Mouse (Mus musculus): ENCODE results near the gene Prss23.

Gene Prss23

DNA sequence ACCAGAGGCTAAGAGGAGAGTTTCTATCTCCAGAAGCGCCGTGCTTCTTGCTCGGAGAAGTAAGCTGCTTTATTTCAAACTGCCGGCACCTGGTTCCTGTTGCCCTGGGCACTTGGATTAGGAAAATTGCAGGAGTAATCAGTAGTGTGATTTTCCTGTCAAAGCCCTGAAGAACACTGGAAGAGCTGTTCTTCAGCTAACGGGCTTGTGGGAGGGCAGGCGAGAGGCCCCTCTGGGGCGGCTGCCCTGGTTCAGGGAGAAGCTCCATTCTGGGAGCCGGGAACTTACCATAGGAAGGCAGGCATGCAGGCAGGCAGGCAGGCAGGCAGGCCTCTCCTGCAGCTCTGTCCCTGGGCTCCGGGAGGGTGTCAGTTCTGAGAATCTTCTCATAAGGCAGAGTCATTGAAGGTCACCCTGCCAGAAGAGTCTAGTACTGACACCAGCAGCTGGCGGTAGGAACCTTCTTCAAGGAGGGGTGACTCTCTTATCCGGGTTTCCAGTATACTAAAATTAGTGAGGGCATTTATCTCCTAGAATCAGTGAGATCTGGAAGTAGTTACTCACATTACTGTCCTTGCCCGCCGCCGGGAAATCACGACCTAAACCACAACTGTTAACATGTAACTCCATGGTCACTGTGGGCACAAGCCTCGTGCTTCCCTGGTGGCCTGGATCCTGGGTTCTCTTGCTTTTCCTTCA is at the start of gene Prss23:
TSS of gene Prss23 (minus strand) at position 457 of the 699 bp plus-strand sequence.
- DNase-seq = no peak

DNA sequence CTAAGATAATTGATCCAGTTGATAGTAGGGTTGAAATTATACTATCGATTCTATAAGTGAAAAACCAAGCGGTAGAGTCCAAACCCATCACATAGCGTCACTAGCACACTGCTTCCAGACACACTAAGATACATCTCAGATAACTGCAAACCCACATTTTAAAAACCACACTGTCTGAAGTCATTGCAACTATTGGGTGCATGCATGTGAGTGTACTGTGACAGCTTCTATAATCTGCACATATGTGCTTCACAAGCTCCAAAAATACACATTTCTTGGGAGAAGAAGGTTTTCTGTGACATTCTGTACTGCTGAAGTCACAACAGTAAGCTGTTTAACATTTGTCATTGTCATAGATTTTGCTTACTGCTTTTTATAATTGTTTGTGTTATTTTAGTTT is 49.1 kb upstream of the Prss23 start:
- DNase-seq = no peak

DNA sequence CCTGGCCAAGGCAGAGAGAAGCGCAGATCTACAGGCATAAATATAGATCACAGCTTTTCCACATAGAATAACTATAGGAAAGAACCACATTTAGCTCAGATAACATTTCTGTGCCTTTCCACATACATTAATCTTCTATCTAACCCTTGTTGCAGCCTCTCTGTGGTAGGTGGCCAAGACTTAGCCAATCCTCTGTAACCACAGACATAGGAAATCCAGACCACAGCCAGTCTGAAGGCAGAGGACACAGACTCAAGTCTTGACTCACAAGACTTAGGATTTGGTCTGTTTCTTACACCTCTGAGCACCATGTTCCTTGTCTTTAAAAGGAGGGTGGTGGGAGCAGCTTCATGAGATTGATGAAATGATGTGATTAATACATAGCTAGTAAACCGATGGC is 37.6 kb upstream of the Prss23 start:
- no peak for DNase-seq

GRCm38 (mm10) chr7:89563501-89563900 is 36.5 kb upstream of the Prss23 start:
- peak; percentile 33 for DNase-seq

GRCm38 (mm10) chr7:89562140-89562539 is 35.2 kb upstream of the Prss23 start:
- no peak for DNase-seq

- DNase-seq = peak; percentile 47
Measured at GRCm38 (mm10) chr7:89560939-89561338, 34.0 kb upstream of the Prss23 start.

GRCm38 (mm10) chr7:89559633-89560032 is 32.6 kb upstream of the Prss23 start:
- DNase-seq = no peak

GRCm38 (mm10) chr7:89559105-89559504 is 32.1 kb upstream of the Prss23 start:
- DNase-seq = no peak

DNA sequence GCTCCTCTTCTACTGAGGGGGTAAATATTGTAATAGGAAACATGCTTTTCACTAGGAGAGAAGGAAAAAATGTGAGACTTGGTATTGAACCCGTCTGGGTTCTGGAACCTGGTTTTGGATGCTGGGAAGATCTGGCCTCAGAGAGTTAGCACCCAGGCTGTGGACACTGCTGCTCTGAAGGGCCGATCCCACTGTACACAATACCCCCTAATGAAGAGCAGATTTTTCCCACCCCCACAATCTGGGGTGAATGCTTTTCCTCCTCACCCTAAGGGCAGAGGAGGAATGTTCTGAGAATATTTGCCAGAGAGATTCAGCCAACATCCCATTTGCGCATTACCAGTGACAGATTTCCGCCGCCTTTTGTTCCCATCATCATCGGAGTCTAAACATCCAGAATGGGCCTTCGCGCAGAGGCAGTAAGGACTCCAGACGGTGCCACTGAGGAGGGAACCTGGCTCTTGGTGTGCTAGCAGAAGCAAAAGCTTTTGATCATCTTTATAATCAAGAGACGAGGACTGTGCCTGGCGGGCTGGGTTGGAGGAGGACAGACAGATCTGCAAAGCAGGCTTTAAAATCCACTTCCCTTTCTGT is 31.6 kb upstream of the Prss23 start:
- DNase-seq = no peak

- no peak for DNase-seq
Measured at GRCm38 (mm10) chr7:89557056-89557455, 30.1 kb upstream of the Prss23 start.

DNA sequence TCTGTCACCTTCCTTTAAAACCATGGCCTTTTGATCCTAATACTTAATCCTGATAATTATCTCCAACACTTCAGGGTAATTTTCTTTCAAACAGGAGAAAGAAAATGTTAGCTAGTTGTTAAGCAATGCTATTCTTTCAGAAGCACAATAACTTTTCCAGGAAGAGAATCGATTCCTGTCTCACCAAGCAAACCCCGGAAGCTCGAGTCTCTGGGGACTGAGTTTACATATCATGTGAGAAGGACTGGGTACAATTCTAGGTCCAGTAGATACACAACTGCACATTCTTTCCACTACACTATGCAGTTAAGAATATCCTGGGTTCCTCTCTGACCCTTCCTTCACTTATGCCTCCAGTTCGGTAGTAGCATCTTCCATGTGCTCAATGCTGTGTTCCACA is 29.7 kb upstream of the Prss23 start:
- DNase-seq = no peak

DNA sequence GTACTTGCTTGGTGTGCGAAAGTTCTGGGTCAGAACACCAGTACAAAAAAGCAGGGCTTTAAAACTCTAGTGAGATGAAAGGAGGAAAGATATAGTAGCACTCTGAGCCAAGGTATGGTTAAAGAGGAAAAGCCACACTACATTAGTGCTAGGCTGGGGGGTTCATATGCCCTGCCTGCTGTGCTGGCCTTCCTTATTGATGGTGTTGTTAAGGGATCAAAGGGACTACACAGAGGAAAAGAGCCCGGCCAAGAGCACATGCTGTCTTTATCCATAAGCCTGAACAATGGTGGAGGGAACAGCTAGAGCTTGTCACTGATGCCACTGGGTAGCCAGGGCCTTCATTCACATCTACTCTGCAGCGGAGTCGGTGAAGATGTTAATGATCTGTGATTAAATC is 28.2 kb upstream of the Prss23 start:
- DNase-seq = no peak

DNA sequence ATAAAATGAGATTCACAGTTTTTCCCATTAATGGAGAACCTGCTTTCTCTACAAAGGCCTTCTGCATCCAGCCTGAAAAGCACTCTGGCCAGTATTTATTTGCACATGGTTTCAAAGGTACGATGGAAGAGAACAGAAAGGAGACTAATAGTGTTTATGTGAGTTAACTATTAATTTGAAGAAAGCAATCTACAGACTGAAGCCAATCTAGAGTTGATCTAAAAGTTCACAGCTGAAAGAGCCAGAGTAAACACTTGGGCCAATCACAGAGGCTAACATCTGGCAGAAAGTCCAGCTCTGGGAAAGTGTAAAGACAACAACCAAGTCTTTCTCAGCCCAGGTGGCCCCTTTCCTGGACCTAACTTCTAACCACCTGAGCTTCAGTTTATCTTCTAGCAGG is 27.1 kb upstream of the Prss23 start:
- no peak for DNase-seq

GRCm38 (mm10) chr7:89540976-89541375 is 14.0 kb upstream of the Prss23 start:
- peak; percentile 40 for DNase-seq

DNA sequence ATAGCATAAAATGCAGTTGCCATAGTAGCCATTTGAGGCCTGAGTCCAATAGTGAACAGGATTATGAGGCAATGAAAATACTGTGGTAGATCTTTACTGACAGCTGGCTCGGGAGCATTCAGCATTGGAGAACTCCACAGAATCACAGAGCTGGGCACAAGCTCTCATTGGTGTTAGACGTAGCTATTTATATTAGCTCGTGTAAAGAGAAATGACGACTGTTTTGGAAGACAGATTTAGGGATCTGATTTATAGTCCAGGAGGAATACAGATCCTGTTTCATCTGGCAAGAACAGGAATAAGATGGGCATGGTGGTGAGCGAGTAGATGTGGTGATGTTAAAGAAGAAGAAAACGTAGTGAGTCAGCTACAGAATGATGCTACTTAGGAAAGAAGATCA is 12.4 kb upstream of the Prss23 start:
- no peak for DNase-seq

DNA sequence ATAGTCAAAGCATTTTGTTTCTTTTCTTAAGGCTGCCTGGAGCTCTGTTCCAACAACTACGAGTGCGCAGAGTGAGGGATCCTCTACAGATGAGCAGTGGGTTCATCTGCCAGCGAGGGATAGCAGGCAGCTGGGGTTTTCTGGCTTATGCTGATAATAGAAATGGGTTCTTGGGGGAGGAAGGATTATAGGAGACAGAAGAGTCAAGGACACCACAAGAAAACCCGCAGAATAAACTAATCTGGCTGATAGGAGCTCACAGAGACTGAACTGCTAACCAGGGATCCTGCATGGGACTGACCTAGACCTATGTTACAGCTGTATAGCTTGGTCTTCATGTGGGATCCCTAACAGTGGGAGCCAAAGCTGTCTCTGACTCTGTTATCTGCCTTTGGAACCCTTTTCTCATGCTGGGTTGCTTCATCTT is 456 bp upstream of the Prss23 start:
- no peak for DNase-seq

- DNase-seq = no peak
Measured at GRCm38 (mm10) chr7:89523816-89524215, 3.2 kb downstream of the Prss23 start.

- DNase-seq = no peak
Measured at GRCm38 (mm10) chr7:89522170-89522569, 4.8 kb downstream of the Prss23 start.

DNA sequence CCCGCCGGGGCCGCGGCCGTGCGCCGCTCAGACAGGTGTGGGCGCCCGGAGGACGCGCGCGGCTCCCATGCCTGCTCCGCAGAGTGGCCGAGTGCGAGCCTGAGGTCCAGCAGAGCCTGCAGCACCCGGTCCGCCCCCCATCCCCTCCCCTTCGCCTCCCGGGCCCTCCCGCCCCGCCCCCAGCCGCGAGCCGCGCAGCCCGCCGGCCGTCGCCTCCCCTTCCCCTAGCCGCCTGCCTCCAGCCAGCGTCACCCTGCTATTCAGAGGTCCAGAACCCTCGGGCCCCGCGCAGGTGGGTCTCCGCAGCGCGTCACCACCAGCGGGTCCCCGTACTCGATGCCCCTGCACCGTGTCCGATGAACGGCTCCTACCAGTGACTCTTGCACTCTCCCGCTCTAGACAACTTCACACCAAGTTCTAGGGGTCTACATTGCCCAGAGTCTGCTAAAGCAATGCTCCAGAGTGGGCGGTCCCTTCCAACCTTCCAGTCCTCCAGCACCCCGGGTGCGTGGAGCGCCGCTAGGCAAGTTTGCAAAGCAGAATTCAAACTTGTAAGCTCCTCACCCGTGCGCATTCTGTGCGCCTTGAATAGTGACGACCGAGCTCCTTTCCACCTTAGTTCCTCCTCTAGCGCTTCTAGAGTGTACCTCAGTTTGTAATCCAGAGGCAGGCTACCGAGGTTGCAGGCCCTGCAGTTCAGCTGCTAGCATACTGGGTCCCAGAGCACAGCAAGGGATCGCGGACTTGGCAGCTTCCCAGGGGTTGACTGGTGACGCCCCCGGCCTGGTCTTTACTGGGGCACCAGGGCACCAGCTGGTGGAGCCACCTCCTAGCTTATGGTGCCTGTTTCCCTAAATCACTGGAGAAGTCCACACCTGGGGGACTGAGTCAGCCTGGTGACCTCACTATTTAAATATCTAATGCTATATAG is 9.3 kb downstream of the Prss23 start:
- peak; percentile 10 for DNase-seq

DNA sequence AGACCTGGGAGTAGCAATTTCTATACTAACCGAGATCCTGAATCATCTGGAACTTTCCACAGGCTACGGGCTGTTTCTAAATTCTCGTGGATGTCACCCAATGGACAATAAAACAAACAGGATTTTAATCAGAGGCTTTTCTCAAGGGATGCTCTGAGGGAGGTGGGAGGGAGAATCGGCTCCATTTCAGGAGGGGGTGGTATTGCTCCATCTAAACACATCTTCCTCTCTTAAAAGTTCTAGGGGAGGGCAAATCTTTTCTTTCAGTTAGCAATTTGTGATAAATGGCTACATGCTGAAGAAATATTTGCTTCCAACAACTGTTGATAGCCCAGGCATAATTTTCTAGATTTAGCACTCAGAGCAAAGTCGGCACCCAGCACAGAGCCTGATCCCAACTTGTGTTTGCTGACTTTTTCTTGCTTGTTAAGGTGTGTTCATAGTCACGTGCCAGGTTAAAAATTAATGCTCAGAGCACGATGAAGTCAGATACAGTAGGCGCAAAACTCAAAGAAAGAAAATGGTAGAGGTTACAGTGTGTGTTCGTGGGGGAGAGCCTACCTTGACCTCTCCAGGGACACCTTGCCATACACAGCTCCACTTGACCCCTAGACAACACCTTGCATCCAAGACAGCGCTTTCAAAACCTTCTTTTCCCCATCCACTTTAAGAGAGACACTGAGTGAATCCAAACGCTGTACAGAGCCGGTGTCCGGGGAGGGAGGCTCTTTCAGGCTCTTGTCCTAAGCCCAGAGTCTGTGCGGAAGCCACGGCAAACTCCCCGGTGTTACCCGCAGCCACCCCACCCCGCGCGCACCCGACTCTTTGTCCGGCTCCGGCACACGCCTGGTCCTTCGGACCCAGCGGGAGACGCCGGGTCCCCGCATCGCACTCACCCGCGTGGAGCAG is 10.2 kb downstream of the Prss23 start:
- DNase-seq = peak; percentile 32

GRCm38 (mm10) chr7:89511921-89512514 is 15.0 kb downstream of the Prss23 start:
- peak; percentile 24 for DNase-seq

- DNase-seq = no peak
Measured at GRCm38 (mm10) chr7:89508672-89509071, 18.3 kb downstream of the Prss23 start.

Data from right cerebral cortex, postnatal 25 days (tissue).